Mouse (Mus musculus) heart, postnatal 0 days (tissue): ENCODE data around the gene Trh.

Source experiments
- CTCF ChIP-seq: IDR thresholded peaks from 2 replicates; pipeline ENCODE4 v1.5.1; 2016; ENCODE audit warnings: antibody characterized with exemption, control low read depth, low read depth
- EP300 ChIP-seq: IDR thresholded peaks from 2 replicates; pipeline ENCODE4 v1.6.1; 2016; ENCODE audit warnings: antibody characterized with exemption, low read depth

GRCm38 (mm10) chr6:92241178-92241906 lies 3.1 kb downstream of the Trh start:
- TF ChIP-seq EP300 (no peak), CTCF (no peak)
